Mouse (Mus musculus): ENCODE data around the gene Tpp1. TPM values are rescaled to one million over a fixed set of nuclear protein-coding genes. Genes with fewer than 3 reads are reported as not detected.

Gene Tpp1
- polyA plus RNA-seq, 1 experiment, result 56.7 TPM

- TF ChIP-seq GATA1 (IDR thresholded peaks at IDR 0.05; ENCODE audit: low read length), result no peak
Observed at GRCm38 (mm10) chr7:105737648-105738047, 14.4 kb downstream of the Tpp1 start.

GRCm38 (mm10) chr7:105736911-105737521 lies 15.0 kb downstream of the Tpp1 start, which contains the start of gene Rrp8:
Gene Rrp8 (minus strand): TSS chr7:105737385.
- TF ChIP-seq GATA1 (IDR thresholded peaks at IDR 0.05; ENCODE audit: low read length), result no peak

GRCm38 (mm10) chr7:105736264-105736901 lies 15.7 kb downstream of the Tpp1 start, which contains the start of gene Ilk:
Gene Ilk (plus strand): TSS chr7:105736592.
- no peak for TF ChIP-seq GATA1 (IDR thresholded peaks at IDR 0.05; ENCODE audit: low read length)

- no peak for TF ChIP-seq GATA1 (IDR thresholded peaks at IDR 0.05; ENCODE audit: low read length)
Observed at GRCm38 (mm10) chr7:105734826-105735225, 17.2 kb downstream of the Tpp1 start.

- TF ChIP-seq GATA1 (IDR thresholded peaks at IDR 0.05; ENCODE audit: low read length), result no peak
Observed at GRCm38 (mm10) chr7:105733836-105734235, 18.2 kb downstream of the Tpp1 start.

GRCm38 (mm10) chr7:105728701-105729428 lies 23.2 kb downstream of the Tpp1 start:
- no peak for TF ChIP-seq GATA1 (IDR thresholded peaks at IDR 0.05; ENCODE audit: low read length)

GRCm38 (mm10) chr7:105726980-105727325 lies 25.1 kb downstream of the Tpp1 start:
- TF ChIP-seq GATA1 (IDR thresholded peaks at IDR 0.05; ENCODE audit: low read length), result no peak

GRCm38 (mm10) chr7:105726144-105726979 lies 25.7 kb downstream of the Tpp1 start:
- TF ChIP-seq GATA1 (IDR thresholded peaks at IDR 0.05; ENCODE audit: low read length), result no peak

GRCm38 (mm10) chr7:105721916-105722315 lies 30.1 kb downstream of the Tpp1 start:
- TF ChIP-seq GATA1 (IDR thresholded peaks at IDR 0.05; ENCODE audit: low read length), result no peak

- no peak for TF ChIP-seq GATA1 (IDR thresholded peaks at IDR 0.05; ENCODE audit: low read length)
Observed at GRCm38 (mm10) chr7:105715366-105715765, 36.7 kb downstream of the Tpp1 start.

GRCm38 (mm10) chr7:105708733-105709132 lies 43.3 kb downstream of the Tpp1 start:
- TF ChIP-seq GATA1 (IDR thresholded peaks at IDR 0.05; ENCODE audit: low read length), result no peak

- TF ChIP-seq GATA1 (IDR thresholded peaks at IDR 0.05; ENCODE audit: low read length), result no peak
Observed at GRCm38 (mm10) chr7:105703816-105704215, 48.2 kb downstream of the Tpp1 start.

- no peak for TF ChIP-seq GATA1 (IDR thresholded peaks at IDR 0.05; ENCODE audit: low read length)
Observed at GRCm38 (mm10) chr7:105703184-105703583, 48.9 kb downstream of the Tpp1 start.

Other genes with a start within 250 kb of the Tpp1 start
- 21.0 and 24.4 TPM in 2 replicates for gene Smpd1, start 197.9 kb downstream of the Tpp1 start, polyA plus RNA-seq (2012)
- gene Apbb1, start 170.6 kb downstream of the Tpp1 start, polyA plus RNA-seq (2012), result 0.05 TPM in 1 of 2 replicates, not detected in the other
- not detected in 2 replicates for gene Hpx, start 152.1 kb downstream of the Tpp1 start, polyA plus RNA-seq (2012)
- 8.4 and 8.6 TPM in 2 replicates for gene Trim3, start 118.7 kb downstream of the Tpp1 start, polyA plus RNA-seq (2012)
- gene Timm10b, start 112.2 kb downstream of the Tpp1 start, polyA plus RNA-seq (2012), result 339 and 340 TPM in 2 replicates
- 54.8 and 69.6 TPM in 2 replicates for gene Arfip2, start 111.8 kb downstream of the Tpp1 start, polyA plus RNA-seq (2012)
- 49.4 and 234 TPM in 2 replicates for gene Gm45799, start 111.7 kb downstream of the Tpp1 start, polyA plus RNA-seq (2012)
- gene Dnhd1, start 101.4 kb downstream of the Tpp1 start, polyA plus RNA-seq (2012), result not detected in 2 replicates
- gene Ilk, start 15.6 kb downstream of the Tpp1 start, polyA plus RNA-seq (2012), result 25.1 and 28.4 TPM in 2 replicates
- 26.5 and 34.9 TPM in 2 replicates for gene Rrp8, start 14.8 kb downstream of the Tpp1 start, polyA plus RNA-seq (2012)
- 377 and 536 TPM in 2 replicates for gene Taf10, start 7.9 kb downstream of the Tpp1 start, polyA plus RNA-seq (2012)
- not detected in 2 replicates for gene Dchs1, start 35.4 kb upstream of the Tpp1 start, polyA plus RNA-seq (2012)
- gene Mrpl17, start 58.9 kb upstream of the Tpp1 start, polyA plus RNA-seq (2012), result 208 and 243 TPM in 2 replicates
- gene Gm4070, start 201.7 kb upstream of the Tpp1 start, polyA plus RNA-seq (2012), result not detected in 2 replicates

All from G1E-ER4 (cell line).